Mouse (Mus musculus): ENCODE data around the gene Sohlh2.
A peak's percentile ranks its signal among the peaks of the same experiment; 100 is the strongest.

The Sohlh2 gene

GRCm38 (mm10) chr3:55207665-55208064, 25.8 kb downstream of the Sohlh2 start:
- DNase-seq (ENCODE audit: low spot score in 2 of 2): no peak

GRCm38 (mm10) chr3:55212254-55212653, 30.4 kb downstream of the Sohlh2 start:
- DNase-seq (ENCODE audit: low spot score in 2 of 2): no peak

- no peak for DNase-seq (ENCODE audit: low spot score in 2 of 2)
These were observed 32.0 kb downstream of the Sohlh2 start for GRCm38 (mm10) chr3:55213785-55214184.

GRCm38 (mm10) chr3:55214413-55214812, 32.6 kb downstream of the Sohlh2 start:
- DNase-seq (ENCODE audit: low spot score in 2 of 2): no peak

- no peak for DNase-seq (ENCODE audit: low spot score in 2 of 2)
These were observed 40.7 kb downstream of the Sohlh2 start for GRCm38 (mm10) chr3:55222502-55222901.

- no peak for DNase-seq (ENCODE audit: low spot score in 2 of 2)
These were observed 42.0 kb downstream of the Sohlh2 start for GRCm38 (mm10) chr3:55223862-55224261.

- peak; percentile 26 to 37 for DNase-seq (ENCODE audit: low spot score in 2 of 2)
These were observed 44.8 kb downstream of the Sohlh2 start for GRCm38 (mm10) chr3:55226501-55227213.

- no peak for DNase-seq (ENCODE audit: low spot score in 2 of 2)
These were observed 45.4 kb downstream of the Sohlh2 start for GRCm38 (mm10) chr3:55227214-55227581.

- no peak for DNase-seq (ENCODE audit: low spot score in 2 of 2)
These were observed 60.0 kb downstream of the Sohlh2 start, which contains the start of gene Dclk1 for GRCm38 (mm10) chr3:55241730-55242421. Dclk1 (plus strand) TSS chr3:55242364.

- peak; percentile 85 to 90 for DNase-seq (ENCODE audit: low spot score in 2 of 2)
These were observed 60.7 kb downstream of the Sohlh2 start for GRCm38 (mm10) chr3:55242422-55243055.

GRCm38 (mm10) chr3:55243056-55243471, 61.2 kb downstream of the Sohlh2 start:
- peak; percentile 53 to 66 for DNase-seq (ENCODE audit: low spot score in 2 of 2)

- peak in 1 of 2 experiments; percentile 59 for DNase-seq (ENCODE audit: low spot score in 2 of 2)
These were observed 62.3 kb downstream of the Sohlh2 start for GRCm38 (mm10) chr3:55244087-55244486.

- peak; percentile 62 for DNase-seq (ENCODE audit: low spot score in 2 of 2)
These were observed 64.9 kb downstream of the Sohlh2 start for GRCm38 (mm10) chr3:55246618-55247272.

GRCm38 (mm10) chr3:55248048-55248447, 66.2 kb downstream of the Sohlh2 start:
- no peak for DNase-seq (ENCODE audit: low spot score in 2 of 2)

GRCm38 (mm10) chr3:55248508-55248907, 66.7 kb downstream of the Sohlh2 start:
- no peak for DNase-seq (ENCODE audit: low spot score in 2 of 2)

GRCm38 (mm10) chr3:55250631-55251030, 68.8 kb downstream of the Sohlh2 start:
- no peak for DNase-seq (ENCODE audit: low spot score in 2 of 2)

Data from right cerebral cortex, adult 2 months (tissue).